Mouse (Mus musculus) layer of hippocampus, postnatal 25 days (tissue): Measurements from ENCODE around the gene Ppm1n. TPM values are rescaled to one million over a fixed set of nuclear protein-coding genes. Genes with fewer than 3 reads are reported as not detected.

Experiments
- DNase-seq, 2 experiments: peaks; one replicate each; pipeline ENCODE4 v3.0.0; 2022; ENCODE audit warnings: mixed read lengths in 2 of 2, low spot score in 1 of 2; ENCODE audit errors: extremely low spot score in 1 of 2
- total RNA-seq, 2 experiments: library from RNA; stranded (reverse); gene quantifications; 2 replicates each; pipeline ENCODE4 v1.2.3; 2021

Gene Ppm1n
- total RNA-seq, 2 experiments from 2014 or later: not detected

- peak; percentile 86 to 89 for DNase-seq
Measured at GRCm38 (mm10) chr7:19308454-19309277, 28.8 kb upstream of the Ppm1n start.

GRCm38 (mm10) chr7:19307739-19308453 lies 28.0 kb upstream of the Ppm1n start:
- peak; percentile 46 to 57 for DNase-seq

DNA sequence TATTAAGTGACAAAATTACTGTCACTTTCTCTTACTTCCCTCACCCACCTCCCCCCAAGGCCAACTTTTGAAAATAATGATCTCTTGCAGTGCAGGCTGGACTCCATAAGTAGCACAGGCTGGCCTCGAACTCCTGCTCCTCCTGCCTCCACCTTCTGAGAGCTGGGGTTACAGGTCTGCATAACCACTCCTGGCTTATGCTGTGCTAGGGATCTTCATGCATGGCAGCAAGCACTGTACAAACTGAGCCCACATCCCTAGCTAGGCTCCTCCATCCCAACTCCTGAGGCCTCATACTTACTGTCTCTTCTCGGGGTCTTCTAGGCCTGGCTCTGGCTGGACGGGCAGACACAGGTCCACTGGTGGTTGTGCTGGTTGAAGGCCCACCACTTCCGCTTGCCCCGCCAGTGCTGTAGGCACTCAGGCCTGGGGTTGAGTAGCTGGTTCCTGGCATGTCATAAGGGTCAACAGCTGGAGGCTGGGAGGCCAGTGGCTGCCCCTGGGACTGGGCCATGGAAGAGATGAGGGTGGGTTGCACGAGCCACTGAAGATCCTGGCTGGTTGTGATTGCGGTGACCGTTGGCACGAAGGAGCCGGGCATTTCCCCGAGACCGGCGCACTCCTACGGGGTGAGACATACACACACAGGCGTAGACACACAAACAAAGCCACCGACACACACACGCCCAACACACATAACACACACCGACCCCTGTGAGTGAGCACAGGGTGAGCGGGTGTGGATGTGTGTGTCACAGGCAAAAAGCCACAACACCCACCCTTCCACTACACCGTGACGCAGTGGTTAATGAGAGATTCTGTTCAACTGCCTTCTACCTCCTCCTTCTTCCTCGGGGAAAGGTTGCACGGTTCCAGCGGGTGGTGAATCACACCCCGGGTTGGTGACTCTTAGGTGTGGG lies 27.2 kb upstream of the Ppm1n start:
- DNase-seq: no peak

DNA sequence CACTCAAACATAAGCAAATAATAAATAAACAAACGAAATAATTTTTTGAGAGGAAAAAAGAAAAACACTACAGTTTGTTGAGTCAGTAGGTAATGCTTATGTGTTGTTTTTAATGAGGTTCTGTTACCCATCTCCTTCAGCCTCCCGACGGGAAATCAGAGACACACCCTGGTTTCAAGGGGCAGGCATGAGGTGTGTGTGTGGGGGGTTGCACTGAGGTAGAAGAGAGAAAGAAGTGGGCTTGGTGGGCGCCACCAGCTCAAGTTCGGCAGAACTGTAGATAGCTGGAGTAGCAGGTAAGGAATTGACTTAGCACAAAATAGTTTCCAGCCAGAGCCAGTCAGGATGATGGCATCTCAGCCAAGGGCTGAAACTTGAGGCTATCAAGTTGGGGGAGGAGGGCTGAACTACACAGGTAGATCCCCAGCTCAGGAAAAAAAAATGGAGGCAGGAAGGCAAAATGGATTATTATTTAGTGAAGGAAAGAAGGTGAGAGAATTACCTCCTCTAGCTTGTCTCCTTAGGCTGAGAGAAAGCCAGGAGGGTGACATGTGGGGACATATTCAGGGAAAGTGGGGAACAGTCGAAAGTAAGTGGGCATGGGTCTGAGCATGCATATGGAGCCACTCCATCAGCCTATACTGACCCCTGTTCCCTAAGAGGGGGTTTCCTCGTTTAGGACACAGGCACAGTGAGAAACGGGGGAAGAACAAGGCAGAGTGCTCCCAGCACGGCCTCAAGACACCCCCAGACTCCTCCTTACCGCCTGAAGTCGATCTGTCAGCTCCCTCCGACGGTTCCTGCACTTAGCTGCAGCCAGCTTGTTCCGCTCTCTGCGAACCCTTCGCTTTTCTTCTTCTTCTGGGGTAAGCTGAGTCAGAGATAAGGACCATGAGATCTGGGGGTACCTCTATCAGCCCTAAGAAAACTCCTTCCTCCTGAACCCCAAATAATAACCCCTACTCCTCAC lies 26.2 kb upstream of the Ppm1n start:
- no peak for DNase-seq

- DNase-seq: no peak
Measured at GRCm38 (mm10) chr7:19305413-19305735, 25.5 kb upstream of the Ppm1n start.

DNA sequence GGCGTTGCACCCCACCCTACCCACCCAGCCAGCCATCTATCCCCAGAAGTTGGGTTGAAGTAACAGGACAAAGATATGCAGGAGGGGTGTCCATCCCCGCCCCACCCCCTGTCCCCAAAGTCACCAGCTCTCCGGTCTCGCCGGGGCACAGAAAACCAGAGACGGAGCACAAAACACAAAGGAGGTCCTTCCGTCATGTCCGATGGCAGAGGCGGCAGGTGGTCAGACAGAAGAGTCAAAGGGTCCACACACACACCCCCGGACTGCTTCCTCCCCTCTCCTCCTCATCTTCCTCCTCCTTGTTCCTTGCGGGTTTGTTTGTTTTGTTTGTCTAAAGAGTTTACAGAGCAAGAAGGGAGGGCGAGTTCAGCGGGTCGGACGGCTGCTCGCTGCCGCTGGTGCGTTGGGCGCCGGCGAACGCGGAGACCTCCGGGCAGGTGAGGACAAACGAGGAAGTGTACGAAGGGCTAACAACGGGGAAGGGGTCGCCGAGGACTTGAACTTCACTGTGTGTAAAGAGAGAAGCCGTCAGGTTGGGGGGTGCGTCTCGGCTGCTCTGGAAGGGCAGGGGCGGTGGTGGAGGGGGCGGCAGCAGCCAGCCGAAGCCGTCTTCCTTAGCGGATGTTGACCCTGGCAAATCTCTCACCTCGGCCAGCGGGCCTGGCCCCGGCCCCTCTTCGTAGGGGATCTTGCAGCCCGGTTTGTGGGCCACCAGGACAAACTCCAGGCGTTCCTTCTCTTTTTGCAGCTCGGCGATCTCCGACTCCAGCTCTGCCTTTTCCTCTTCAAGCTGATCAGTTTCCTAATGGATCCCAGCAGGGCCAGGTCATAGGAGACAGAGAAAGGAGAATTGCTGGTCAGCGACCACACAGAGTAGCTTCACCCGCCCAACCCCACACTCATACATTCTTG lies 24.9 kb upstream of the Ppm1n start:
- DNase-seq: no peak

GRCm38 (mm10) chr7:19303770-19304169 lies 23.9 kb upstream of the Ppm1n start:
- peak; percentile 74 to 83 for DNase-seq

DNA sequence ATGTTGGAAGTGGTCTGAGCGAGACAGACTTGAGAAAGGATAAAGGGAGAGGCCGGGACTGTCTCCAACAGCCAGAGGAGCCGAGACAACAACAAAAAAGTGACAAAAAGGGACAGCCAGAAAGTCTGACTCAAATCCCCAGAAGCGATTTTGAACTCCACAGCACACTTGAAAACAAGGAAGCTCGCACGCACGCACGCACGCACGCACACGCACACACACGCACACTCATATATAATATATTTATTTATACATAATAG lies 23.1 kb upstream of the Ppm1n start:
- DNase-seq: no peak

DNA sequence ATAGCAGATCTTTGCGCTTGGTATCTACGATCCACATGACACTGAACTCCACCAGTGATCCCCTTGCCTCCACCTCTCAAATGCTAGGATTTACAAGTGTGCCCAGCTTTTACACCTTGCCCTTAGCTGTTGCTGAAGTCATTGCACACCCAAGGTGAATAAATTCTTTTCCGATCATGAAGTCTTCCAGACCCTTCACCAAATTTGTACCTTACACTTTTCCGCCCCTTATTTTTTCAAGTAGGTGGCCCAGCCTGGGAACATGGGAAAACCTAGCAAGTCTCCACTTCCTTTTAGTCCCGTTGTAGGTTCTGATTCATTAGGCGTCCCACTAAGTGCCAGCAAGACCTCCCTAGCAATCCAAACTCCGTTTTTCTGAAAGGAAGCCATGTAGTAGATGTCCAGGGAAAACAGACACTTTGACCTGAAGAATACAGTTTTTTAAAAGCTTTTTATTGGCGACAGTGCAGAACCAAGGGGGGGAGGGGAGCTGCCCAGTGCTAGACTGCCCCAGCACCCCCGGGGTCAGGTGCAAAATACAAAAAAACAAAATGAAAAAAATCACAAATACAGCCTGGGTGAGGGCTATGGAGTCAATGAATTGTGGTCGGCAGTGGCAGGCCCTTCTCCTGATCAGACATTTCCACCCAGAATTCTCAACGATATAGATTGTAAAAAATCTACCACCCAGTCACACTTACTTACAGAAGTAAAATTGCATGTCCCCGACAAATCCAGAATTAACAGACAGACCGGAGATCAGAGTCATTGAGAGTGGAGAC lies 22.6 kb upstream of the Ppm1n start:
- DNase-seq: no peak

- DNase-seq: peak in 1 of 2 experiments; percentile 29
Measured at GRCm38 (mm10) chr7:19301461-19302263, 21.8 kb upstream of the Ppm1n start.

GRCm38 (mm10) chr7:19300501-19301421 lies 20.9 kb upstream of the Ppm1n start:
- peak; percentile 64 to 87 for DNase-seq

GRCm38 (mm10) chr7:19299194-19299593 lies 19.3 kb upstream of the Ppm1n start:
- DNase-seq: peak in 1 of 2 experiments; percentile 50

DNA sequence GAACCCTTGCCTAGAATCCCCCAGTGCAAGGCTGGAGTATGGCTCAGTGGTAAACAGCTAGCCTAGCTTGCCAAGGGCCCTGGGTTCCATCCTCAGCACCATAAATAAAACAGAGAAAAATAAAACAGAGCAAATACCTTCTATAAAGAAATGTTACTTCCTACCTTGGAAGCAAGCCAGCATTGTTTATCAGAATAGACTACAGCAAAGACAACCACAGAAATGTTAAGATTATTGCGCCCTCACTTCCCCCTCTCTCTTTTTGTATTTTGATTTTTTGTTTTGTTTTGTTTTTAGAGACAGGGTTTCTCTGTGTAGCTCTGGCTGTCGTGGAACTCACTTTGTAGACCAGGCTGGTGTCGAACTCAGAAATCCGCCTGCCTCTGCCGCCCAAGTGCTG lies 17.9 kb upstream of the Ppm1n start:
- no peak for DNase-seq

- DNase-seq: no peak
Measured at GRCm38 (mm10) chr7:19297034-19297433, 17.2 kb upstream of the Ppm1n start.

DNA sequence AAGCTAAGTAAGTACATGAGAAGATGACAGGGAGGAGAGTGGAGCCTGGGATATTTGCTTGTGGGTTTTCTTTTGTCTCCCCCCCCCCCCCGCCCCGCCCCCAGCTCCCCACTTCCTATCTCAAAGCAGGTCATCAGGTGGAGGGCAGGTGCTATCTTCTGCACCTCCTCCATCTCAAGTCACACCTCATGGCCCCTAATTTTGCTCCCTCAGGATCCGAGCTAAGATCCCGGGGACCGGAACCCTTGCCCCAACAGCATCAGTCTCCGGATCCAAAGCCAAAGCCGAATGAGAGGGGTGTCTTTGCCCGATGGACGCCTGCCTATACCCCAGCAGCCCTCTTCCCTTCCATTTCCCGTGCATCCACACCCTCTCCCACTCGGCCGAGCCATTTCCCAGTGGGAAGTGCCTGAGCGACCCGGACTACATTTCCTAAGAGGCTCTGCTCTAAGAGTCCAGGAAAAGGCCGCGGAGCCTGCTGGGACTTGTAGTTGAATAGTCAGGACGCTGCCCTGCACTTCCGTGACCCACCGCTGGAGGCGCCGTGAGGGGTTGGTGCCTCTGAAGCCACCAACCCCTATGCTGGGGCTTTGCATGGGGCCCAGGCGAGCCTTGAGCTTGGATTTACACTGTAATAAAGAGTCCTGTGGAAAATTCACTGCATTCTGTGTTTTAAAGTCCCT lies 15.8 kb upstream of the Ppm1n start:
- DNase-seq: peak; percentile 98 to 100
